Mouse (Mus musculus): ENCODE measurements around the gene Col4a4. TPM values are rescaled to one million over a fixed set of nuclear protein-coding genes. Genes with fewer than 3 reads are reported as not detected.

Col4a4 gene
- total and polyA plus RNA-seq, 2 experiments from 2014 or later, result 0.22 to 0.29 TPM

- Histone ChIP-seq H3K4me1 (ENCODE audit: insufficient read depth) (no peaks in the 10 kb centered on the region), H3K4me2 (ENCODE audit: low read depth) (no peak overlapping the region), H3K9ac (no peak overlapping the region), H3K4me3 (ENCODE audit: low read depth, low read length) (no peak overlapping the region), H3K9me3 (ENCODE audit: low read length) (no peaks in the 10 kb centered on the region), H3K27ac (ENCODE audit: low read depth, low read length) (no peak overlapping the region), H3K36me3 (ENCODE audit: insufficient read depth) (no peaks in the 10 kb centered on the region), H3K27me3 (ENCODE audit: insufficient read depth, low read length) (no peaks in the 10 kb centered on the region)
- DNase-seq, result no peak
- 94% methylated on average over 10 of the region's 10 CpGs for WGBS
- no peak for TF ChIP-seq CTCF (IDR thresholded peaks at IDR 0.05; ENCODE audit: low read depth)
- no peak for ATAC-seq
These were observed 116.0 kb downstream of the Col4a4 start for GRCm38 (mm10) chr1:82470516-82471225.

GRCm38 (mm10) chr1:82468872-82469271, 117.8 kb downstream of the Col4a4 start:
- H3K27ac ChIP-seq (ENCODE audit: low read depth, low read length), result no peak overlapping the region
- no peaks in the 10 kb centered on the region for H3K27me3 ChIP-seq (ENCODE audit: insufficient read depth, low read length)
- TF ChIP-seq CTCF (IDR thresholded peaks at IDR 0.05; ENCODE audit: low read depth), result no peak
- DNase-seq, result no peak
- H3K9me3 ChIP-seq (ENCODE audit: low read length), result no peaks in the 10 kb centered on the region
- H3K9ac ChIP-seq, result no peak overlapping the region
- 81% methylated on average over 6 of the region's 6 CpGs for WGBS
- no peaks in the 10 kb centered on the region for H3K4me1 ChIP-seq (ENCODE audit: insufficient read depth)
- no peak overlapping the region for H3K4me3 ChIP-seq (ENCODE audit: low read depth, low read length)
- no peak overlapping the region for H3K4me2 ChIP-seq (ENCODE audit: low read depth)
- no peaks in the 10 kb centered on the region for H3K36me3 ChIP-seq (ENCODE audit: insufficient read depth)
- no peak for ATAC-seq

- no peaks in the 10 kb centered on the region for H3K36me3 ChIP-seq (ENCODE audit: insufficient read depth)
- H3K4me1 ChIP-seq (ENCODE audit: insufficient read depth), result no peaks in the 10 kb centered on the region
- no peaks in the 10 kb centered on the region for H3K9me3 ChIP-seq (ENCODE audit: low read length)
- no peak for ATAC-seq
- no peak overlapping the region for H3K4me2 ChIP-seq (ENCODE audit: low read depth)
- H3K9ac ChIP-seq, result no peak overlapping the region
- H3K27ac ChIP-seq (ENCODE audit: low read depth, low read length), result no peak overlapping the region
- DNase-seq, result no peak
- no peaks in the 10 kb centered on the region for H3K27me3 ChIP-seq (ENCODE audit: insufficient read depth, low read length)
- WGBS, result 47% methylated on average over 6 of the region's 6 CpGs
- H3K4me3 ChIP-seq (ENCODE audit: low read depth, low read length), result no peak overlapping the region
- TF ChIP-seq CTCF (IDR thresholded peaks at IDR 0.05; ENCODE audit: low read depth), result no peak
These were observed 121.3 kb downstream of the Col4a4 start for GRCm38 (mm10) chr1:82465321-82465853.

- H3K27ac ChIP-seq (ENCODE audit: low read depth, low read length), result no peak overlapping the region
- no peaks in the 10 kb centered on the region for H3K36me3 ChIP-seq (ENCODE audit: insufficient read depth)
- no peak overlapping the region for H3K4me3 ChIP-seq (ENCODE audit: low read depth, low read length)
- H3K9ac ChIP-seq, result no peak overlapping the region
- no peak for ATAC-seq
- no peaks in the 10 kb centered on the region for H3K9me3 ChIP-seq (ENCODE audit: low read length)
- H3K4me1 ChIP-seq (ENCODE audit: insufficient read depth), result no peaks in the 10 kb centered on the region
- no peak overlapping the region for H3K4me2 ChIP-seq (ENCODE audit: low read depth)
- no peaks in the 10 kb centered on the region for H3K27me3 ChIP-seq (ENCODE audit: insufficient read depth, low read length)
- TF ChIP-seq CTCF (IDR thresholded peaks at IDR 0.05; ENCODE audit: low read depth), result no peak
- DNase-seq, result no peak
- 84% methylated on average over 4 of the region's 4 CpGs for WGBS
These were observed 125.6 kb downstream of the Col4a4 start for GRCm38 (mm10) chr1:82461041-82461440.

- Histone ChIP-seq H3K4me2 (ENCODE audit: low read depth) (no peak overlapping the region), H3K4me1 (ENCODE audit: insufficient read depth) (no peaks in the 10 kb centered on the region), H3K9ac (no peak overlapping the region), H3K27ac (ENCODE audit: low read depth, low read length) (no peak overlapping the region), H3K27me3 (ENCODE audit: insufficient read depth, low read length) (no peaks in the 10 kb centered on the region), H3K36me3 (ENCODE audit: insufficient read depth) (no peaks in the 10 kb centered on the region), H3K9me3 (ENCODE audit: low read length) (no peaks in the 10 kb centered on the region), H3K4me3 (ENCODE audit: low read depth, low read length) (no peak overlapping the region)
- 91% methylated on average over 2 of the region's 2 CpGs for WGBS
- no peak for TF ChIP-seq CTCF (IDR thresholded peaks at IDR 0.05; ENCODE audit: low read depth)
- ATAC-seq, result no peak
- DNase-seq, result no peak
These were observed 126.7 kb downstream of the Col4a4 start for GRCm38 (mm10) chr1:82459926-82460325.

DNA sequence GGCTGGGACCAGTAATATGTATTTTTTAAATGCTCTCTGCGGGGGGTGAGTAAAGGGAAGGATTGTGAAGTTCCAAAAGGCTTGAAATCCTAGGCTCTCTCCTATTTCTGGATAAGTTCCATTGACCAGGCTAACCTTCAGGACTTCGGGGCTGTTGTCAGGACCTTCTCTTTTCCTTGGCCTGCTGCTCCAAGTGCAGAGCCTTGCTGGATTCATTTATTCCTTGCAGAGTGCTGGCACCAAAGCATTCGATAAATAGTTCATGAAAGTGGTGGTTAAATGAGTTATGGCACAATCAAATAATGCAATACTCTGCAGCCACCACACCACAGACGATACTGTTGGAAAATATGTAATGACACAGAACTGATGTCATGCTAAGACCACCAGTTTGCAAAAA, 127.3 kb downstream of the Col4a4 start:
- ATAC-seq (no peak), DNase-seq (no peak)
- 77% methylated on average over 4 of the region's 4 CpGs for WGBS
- Histone ChIP-seq H3K4me2 (ENCODE audit: low read depth) (no peak overlapping the region), H3K36me3 (ENCODE audit: insufficient read depth) (no peaks in the 10 kb centered on the region), H3K27ac (ENCODE audit: low read depth, low read length) (no peak overlapping the region), H3K4me3 (ENCODE audit: low read depth, low read length) (no peak overlapping the region), H3K9me3 (ENCODE audit: low read length) (no peaks in the 10 kb centered on the region), H3K9ac (no peak overlapping the region), H3K4me1 (ENCODE audit: insufficient read depth) (no peaks in the 10 kb centered on the region), H3K27me3 (ENCODE audit: insufficient read depth, low read length) (no peaks in the 10 kb centered on the region)
- TF ChIP-seq CTCF (IDR thresholded peaks at IDR 0.05; ENCODE audit: low read depth), result no peak

GRCm38 (mm10) chr1:82454031-82454430, 132.6 kb downstream of the Col4a4 start:
- 91% methylated on average over 3 of the region's 3 CpGs for WGBS
- no peak for TF ChIP-seq CTCF (IDR thresholded peaks at IDR 0.05; ENCODE audit: low read depth)
- H3K36me3 ChIP-seq (ENCODE audit: insufficient read depth), result no peaks in the 10 kb centered on the region
- no peak overlapping the region for H3K4me2 ChIP-seq (ENCODE audit: low read depth)
- 0 out of 2 replicates have a peak, but pooled peaks cover 2% of the 10 kb centered on the region for H3K4me1 ChIP-seq (ENCODE audit: insufficient read depth)
- H3K27ac ChIP-seq (ENCODE audit: low read depth, low read length), result no peak overlapping the region
- no peaks in the 10 kb centered on the region for H3K9me3 ChIP-seq (ENCODE audit: low read length)
- H3K27me3 ChIP-seq (ENCODE audit: insufficient read depth, low read length), result no peaks in the 10 kb centered on the region
- no peak overlapping the region for H3K9ac ChIP-seq
- H3K4me3 ChIP-seq (ENCODE audit: low read depth, low read length), result no peak overlapping the region
- DNase-seq (no peak), ATAC-seq (no peak)
